Mouse (Mus musculus) forelimb bud, embryonic 11.5 days (tissue): ENCODE data around the gene Fam161a.

Source experiments
- DNase-seq: peaks from one replicate; pipeline ENCODE4 v3.0.0-alpha.2; 2012; ENCODE audit warnings: low read depth, low spot score

Fam161a gene

GRCm38 (mm10) chr11:23007481-23008180 is at the start of gene Fam161a:
Gene Fam161a, plus strand, starts transcription at chr11:23007531.
- peak; percentile 87 for DNase-seq

DNA sequence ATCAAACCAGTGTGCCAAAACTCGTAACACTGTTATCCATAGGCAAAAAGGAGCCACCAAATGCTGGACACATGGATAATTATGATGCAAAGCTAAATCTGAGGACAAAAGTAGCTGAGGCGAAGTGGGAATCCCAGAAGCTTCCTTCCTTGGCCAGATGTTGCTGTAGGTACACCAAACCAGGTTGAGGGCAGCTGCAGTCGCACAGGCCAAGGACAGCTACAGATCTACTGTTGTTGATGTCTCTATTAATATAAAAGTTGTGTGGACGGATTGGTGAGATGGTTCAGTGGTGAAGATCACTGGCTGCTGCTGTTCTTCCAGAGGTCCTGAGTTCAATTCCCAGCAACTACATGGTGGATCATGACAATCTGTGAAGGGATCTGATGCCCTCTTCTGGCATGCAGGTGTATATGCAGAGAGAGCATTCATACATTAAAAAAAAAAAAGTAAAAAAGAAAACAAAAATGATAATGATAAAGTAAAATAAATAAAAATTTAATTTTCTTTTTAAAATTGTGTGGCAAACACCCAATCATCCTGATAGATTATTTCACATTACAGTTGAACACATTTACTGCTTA is 49.4 kb upstream of the Fam161a start:
- DNase-seq, result no peak

DNA sequence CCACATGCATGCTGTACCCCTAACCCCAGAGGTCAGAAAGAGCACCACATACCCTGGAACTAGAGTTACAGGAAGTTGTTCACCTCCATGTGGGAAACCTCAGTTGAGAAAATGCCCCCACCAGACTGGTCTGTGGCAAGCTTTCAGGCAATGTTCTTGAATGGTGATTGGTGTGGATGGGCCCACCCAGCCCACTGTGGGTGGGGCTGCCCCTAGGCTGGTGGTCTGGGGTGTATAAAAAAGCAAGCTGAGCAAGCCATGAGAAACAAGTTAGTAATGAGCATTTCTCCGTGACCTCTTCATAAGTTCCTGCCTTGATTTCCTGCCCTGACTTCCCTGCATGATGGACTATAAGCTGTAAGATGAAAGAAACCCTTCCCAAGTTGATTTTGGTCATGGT is 45.2 kb upstream of the Fam161a start:
- no peak for DNase-seq

DNA sequence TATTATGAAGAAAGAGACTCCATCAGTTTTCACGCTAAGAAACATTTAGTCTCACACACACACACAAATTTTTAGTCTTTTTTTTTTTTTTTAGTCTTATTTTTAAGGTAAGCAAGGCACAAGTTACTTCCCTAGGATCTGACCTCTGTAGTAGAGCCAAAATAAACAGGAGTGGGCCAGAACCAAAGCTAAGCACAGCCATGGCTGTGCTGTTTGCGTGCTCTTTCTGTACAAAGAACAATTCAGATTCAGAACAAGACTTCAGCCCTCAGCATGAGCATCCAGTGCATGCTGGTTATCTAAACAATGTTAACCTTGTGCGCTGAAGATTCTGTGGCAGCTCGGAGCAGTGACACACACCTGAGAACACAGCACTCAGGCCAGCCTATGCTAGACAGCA is 42.9 kb upstream of the Fam161a start:
- no peak for DNase-seq

DNA sequence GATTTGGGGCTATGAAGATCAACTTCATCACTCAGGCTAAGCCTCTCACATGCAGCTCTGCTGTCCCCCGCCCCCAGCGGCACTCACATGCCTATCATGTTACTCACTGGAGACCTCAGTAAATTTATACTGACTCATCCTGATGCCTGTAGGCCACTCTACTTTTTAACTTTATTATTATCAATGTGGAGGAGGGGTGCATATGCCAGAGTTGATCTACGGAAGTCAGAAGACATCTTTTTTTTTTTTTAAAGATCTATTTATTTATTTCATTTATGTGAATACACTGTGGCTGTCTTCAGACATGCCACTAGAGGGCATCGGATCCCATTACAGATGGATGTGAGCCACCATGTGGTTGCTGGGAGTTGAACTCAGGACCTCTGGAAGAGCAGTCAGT is 41.8 kb upstream of the Fam161a start:
- no peak for DNase-seq

- DNase-seq, result no peak
Observed at GRCm38 (mm10) chr11:22969486-22969885, 37.8 kb upstream of the Fam161a start.

DNA sequence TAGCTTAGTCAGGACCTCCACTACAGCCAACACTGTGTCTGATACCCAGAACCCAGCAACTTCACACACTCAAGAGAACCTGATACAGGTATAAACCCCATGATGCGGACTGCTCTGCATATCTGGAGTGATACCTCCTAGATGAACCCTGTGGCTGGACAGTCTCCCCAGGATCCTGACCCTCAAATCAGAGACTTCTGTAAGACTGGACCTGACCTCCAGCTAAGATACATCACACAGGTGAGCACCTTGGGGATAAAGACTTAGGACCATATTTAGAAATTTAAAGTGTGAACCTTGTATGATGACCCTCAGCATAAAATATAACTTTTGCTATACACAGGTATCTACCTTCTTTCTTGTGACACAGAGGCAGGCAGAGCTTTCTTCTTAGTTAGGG is 36.8 kb upstream of the Fam161a start:
- DNase-seq, result no peak

- DNase-seq, result peak; percentile 53
Observed at GRCm38 (mm10) chr11:22971835-22972709, 35.3 kb upstream of the Fam161a start, which contains the start of gene Zrsr1. Gene Zrsr1, plus strand, starts transcription at chr11:22972005.

DNA sequence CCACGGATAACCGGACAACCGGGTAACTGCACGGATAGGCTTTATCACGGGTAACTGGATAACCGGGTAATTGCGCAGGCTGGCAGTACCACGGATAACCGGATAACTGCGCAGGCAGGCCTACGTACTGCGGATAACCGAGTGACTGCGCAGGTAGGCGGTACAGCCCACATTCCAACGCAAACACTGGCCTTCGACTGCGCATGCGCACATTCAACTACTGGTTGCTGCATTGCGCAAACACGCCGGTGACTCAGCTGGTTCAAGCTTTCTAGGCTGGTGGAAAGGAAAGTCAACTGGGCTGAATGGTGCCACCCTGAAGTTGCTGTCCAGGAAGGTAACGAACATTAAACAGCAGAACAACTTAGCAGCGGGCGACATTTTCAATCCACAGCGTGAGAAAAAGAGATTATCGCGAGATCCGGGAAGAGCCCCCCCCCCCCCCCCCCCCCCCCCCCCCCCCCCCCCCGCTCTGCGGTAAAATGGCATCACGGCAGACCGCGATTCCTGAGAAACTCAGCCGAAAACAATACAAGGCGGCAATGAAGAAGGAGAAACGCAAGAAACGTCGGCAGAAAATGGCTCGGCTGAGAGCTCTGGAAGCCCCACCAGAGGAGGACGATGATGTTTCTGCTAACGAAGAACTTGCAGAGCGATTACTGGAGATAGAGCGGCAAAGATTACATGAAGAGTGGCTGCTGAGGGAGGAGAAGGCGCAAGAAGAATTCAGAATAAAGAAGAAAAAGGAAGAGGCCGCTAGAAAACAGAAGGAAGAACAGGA is 34.4 kb upstream of the Fam161a start:
- peak; percentile 80 for DNase-seq

DNA sequence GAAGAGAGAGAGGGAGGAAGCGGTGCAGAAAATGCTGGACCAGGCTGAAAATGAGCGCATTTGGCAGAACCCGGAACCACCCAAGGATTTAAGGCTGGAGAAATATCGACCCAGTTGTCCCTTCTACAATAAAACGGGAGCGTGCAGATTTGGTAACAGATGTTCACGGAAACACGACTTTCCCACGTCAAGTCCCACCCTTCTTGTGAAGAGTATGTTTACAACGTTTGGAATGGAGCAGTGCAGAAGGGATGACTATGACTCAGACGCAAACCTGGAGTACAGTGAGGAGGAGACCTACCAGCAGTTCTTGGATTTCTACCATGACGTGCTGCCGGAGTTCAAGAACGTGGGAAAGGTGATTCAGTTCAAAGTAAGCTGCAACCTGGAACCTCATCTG is 33.7 kb upstream of the Fam161a start:
- DNase-seq, result no peak

- no peak for DNase-seq
Observed at GRCm38 (mm10) chr11:22978215-22978614, 29.1 kb upstream of the Fam161a start.

GRCm38 (mm10) chr11:22978711-22979110 is 28.6 kb upstream of the Fam161a start:
- DNase-seq, result no peak

- no peak for DNase-seq
Observed at GRCm38 (mm10) chr11:22979221-22979620, 28.1 kb upstream of the Fam161a start.

GRCm38 (mm10) chr11:22981041-22981440 is 26.3 kb upstream of the Fam161a start:
- no peak for DNase-seq

DNA sequence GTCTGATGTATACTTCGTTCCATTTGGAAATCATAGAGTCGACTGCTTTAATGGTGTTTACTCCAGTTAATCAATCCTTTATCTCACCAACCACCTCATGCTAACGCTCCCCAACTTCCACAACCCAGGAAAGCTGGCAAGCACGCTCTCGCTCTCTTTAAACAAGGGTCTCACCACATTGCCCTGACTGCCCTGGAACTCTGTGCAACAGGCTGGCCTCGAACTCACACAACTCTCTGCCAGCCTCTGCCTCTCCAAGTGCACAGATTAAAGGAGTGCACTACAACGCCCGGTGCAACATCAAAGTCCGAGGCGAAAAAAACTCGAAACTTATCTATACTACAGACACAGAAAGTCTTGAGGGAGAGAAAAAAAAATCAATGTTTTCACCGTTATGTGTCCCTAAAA is 25.8 kb upstream of the Fam161a start:
- no peak for DNase-seq

DNA sequence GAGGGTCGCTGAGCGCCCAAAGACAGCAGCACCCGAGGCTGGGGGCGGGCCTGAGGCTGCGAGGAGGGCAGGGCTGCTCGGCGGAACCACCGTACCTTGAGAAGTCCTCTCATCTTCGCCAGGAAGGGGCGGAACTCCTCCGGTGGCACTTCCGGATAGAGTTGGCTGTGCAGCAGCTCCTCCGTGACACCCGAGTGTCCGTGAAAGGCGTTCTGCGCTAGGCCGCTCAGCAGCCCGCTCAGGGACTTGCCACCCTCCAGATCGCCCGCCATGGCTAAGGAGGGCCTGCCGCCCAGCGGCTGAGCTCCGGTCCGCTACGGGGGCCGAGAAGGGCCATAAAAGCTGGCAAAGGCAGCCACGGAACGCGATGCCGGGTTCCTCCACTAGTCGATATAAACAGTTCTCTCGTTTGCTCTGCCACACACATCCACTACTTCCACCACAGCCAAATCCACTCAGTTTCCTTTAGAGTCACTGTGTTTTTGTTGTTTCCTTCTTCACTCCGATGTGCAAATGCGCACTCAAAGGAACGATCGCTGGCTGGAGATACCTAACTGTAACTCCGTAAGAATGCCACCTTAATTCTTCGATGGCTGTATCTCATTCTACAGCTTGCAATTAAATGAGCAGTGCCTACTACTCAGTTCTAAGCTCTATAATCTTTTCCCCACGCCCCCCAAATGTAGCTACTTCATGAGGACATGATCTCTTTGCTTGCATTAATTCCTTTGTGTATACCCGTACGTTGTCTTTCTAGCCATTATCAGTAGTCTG is 25.2 kb upstream of the Fam161a start, which contains the start of the genes Gm28048 and Commd1:
Gene Gm28048, minus strand, starts transcription at position 107 of the 774 bp plus-strand sequence.
Gene Commd1, minus strand, starts transcription at position 399 of the 774 bp plus-strand sequence.
- DNase-seq, result peak; percentile 95

GRCm38 (mm10) chr11:22982846-22983245 is 24.5 kb upstream of the Fam161a start:
- no peak for DNase-seq

GRCm38 (mm10) chr11:22985510-22985909 is 21.8 kb upstream of the Fam161a start:
- no peak for DNase-seq

GRCm38 (mm10) chr11:22987357-22987756 is 20.0 kb upstream of the Fam161a start:
- peak; percentile 69 for DNase-seq

DNA sequence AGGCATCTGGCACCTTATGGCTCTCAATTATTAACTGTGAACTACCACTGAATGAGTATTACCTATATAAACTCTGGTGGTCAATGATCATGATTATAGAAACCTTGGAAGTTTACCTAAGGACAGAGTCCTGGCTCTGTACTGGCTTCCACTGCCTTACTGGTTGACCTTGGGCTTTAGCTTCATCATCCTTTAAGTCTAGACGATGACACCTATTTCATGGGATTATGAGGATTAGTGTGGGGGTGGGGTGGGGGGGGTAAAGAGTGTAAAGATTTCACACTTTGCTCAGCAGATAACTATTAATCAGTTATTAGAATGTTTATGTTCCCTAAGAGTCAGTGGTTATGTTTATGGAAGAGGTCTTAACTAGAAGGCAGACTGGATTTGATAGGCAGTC is 17.5 kb upstream of the Fam161a start:
- DNase-seq, result no peak
